Mouse (Mus musculus): Measurements from ENCODE around the gene Ctc1. TPM values are rescaled to one million over a fixed set of nuclear protein-coding genes. Genes with fewer than 3 reads are reported as not detected.
"Not testable (repeated sequence)": the region's sequence is repeated elsewhere in the genome, so short reads cannot be mapped to it uniquely, and the experiment has no call there.

Gene Ctc1
- total RNA-seq, 1 experiment from 2014 or later = 30.8 TPM

- ATAC-seq (replicated peaks; ENCODE audit: low read depth, poor library complexity, severe bottlenecking) = no peak
These were observed 10.5 kb upstream of the Ctc1 start for GRCm38 (mm10) chr11:69005193-69005592.

- ATAC-seq (replicated peaks; ENCODE audit: low read depth, poor library complexity, severe bottlenecking) = not testable (repeated sequence)
These were observed 9.1 kb upstream of the Ctc1 start for GRCm38 (mm10) chr11:69006575-69006974.

GRCm38 (mm10) chr11:69008182-69009121 is 7.3 kb upstream of the Ctc1 start, which contains the start of gene Pfas:
Pfas (minus strand) TSS chr11:69008460.
- ATAC-seq (replicated peaks; ENCODE audit: low read depth, poor library complexity, severe bottlenecking) = peak; percentile 89

GRCm38 (mm10) chr11:69009508-69009907 is 6.2 kb upstream of the Ctc1 start:
- no peak for ATAC-seq (replicated peaks; ENCODE audit: low read depth, poor library complexity, severe bottlenecking)

- no peak for ATAC-seq (replicated peaks; ENCODE audit: low read depth, poor library complexity, severe bottlenecking)
These were observed 5.0 kb upstream of the Ctc1 start for GRCm38 (mm10) chr11:69010400-69011323.

GRCm38 (mm10) chr11:69011445-69011844 is 4.3 kb upstream of the Ctc1 start:
- ATAC-seq (replicated peaks; ENCODE audit: low read depth, poor library complexity, severe bottlenecking) = not testable (repeated sequence)

GRCm38 (mm10) chr11:69012071-69012601 is 3.6 kb upstream of the Ctc1 start:
- ATAC-seq (replicated peaks; ENCODE audit: low read depth, poor library complexity, severe bottlenecking) = peak; percentile 54

GRCm38 (mm10) chr11:69016755-69017154 is 1.0 kb downstream of the Ctc1 start:
- no peak for ATAC-seq (replicated peaks; ENCODE audit: low read depth, poor library complexity, severe bottlenecking)

GRCm38 (mm10) chr11:69020691-69021090 is 5.0 kb downstream of the Ctc1 start:
- no peak for ATAC-seq (replicated peaks; ENCODE audit: low read depth, poor library complexity, severe bottlenecking)

- no peak for ATAC-seq (replicated peaks; ENCODE audit: low read depth, poor library complexity, severe bottlenecking)
These were observed 10.9 kb downstream of the Ctc1 start for GRCm38 (mm10) chr11:69026562-69026961.

GRCm38 (mm10) chr11:69028805-69029204 is 13.1 kb downstream of the Ctc1 start:
- ATAC-seq (replicated peaks; ENCODE audit: low read depth, poor library complexity, severe bottlenecking) = peak; percentile 76

GRCm38 (mm10) chr11:69033552-69033951 is 17.8 kb downstream of the Ctc1 start:
- ATAC-seq (replicated peaks; ENCODE audit: low read depth, poor library complexity, severe bottlenecking) = no peak

- ATAC-seq (replicated peaks; ENCODE audit: low read depth, poor library complexity, severe bottlenecking) = no peak
These were observed 18.9 kb downstream of the Ctc1 start for GRCm38 (mm10) chr11:69034585-69034984.

GRCm38 (mm10) chr11:69035411-69035810 is 19.7 kb downstream of the Ctc1 start:
- no peak for ATAC-seq (replicated peaks; ENCODE audit: low read depth, poor library complexity, severe bottlenecking)

- ATAC-seq (replicated peaks; ENCODE audit: low read depth, poor library complexity, severe bottlenecking) = peak; percentile 62
These were observed 20.1 kb downstream of the Ctc1 start for GRCm38 (mm10) chr11:69035849-69036248.

GRCm38 (mm10) chr11:69036486-69037230 is 20.9 kb downstream of the Ctc1 start:
- no peak for ATAC-seq (replicated peaks; ENCODE audit: low read depth, poor library complexity, severe bottlenecking)

- peak; percentile 7; the same call in 1 of the 2 replicates for ATAC-seq (replicated peaks; ENCODE audit: low read depth, poor library complexity, severe bottlenecking)
These were observed 21.7 kb downstream of the Ctc1 start for GRCm38 (mm10) chr11:69037231-69038061.

- no peak for ATAC-seq (replicated peaks; ENCODE audit: low read depth, poor library complexity, severe bottlenecking)
These were observed 22.5 kb downstream of the Ctc1 start for GRCm38 (mm10) chr11:69038173-69038572.

Data from common myeloid progenitor, adult 5-6 weeks (primary cell).